In the genomic region with DNA sequence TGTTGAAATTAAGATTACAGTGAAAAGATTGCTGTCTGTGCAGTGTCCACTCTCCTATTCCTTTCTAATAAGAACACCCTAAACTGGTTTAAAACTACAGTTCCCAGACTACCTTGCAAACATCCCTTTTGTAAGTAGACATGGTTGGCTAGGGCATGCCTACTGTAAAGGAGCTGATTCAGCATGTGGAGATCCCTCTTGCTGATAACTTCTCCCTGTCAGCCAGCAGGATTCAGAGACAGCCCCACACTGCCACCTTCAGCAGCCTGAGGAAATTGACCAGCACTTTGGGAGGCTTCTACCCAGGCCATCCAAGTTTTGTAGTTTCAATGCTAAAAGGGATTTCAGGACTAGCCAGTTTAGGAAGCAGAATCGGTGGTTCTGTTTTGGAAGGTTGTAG, we compare ENCODE assay signal across 9 mouse cellular contexts. TPM values are rescaled to one million over a fixed set of nuclear protein-coding genes. Genes with fewer than 3 reads are reported as not detected.
A peak's percentile ranks its signal among the peaks of the same experiment; 100 is the strongest.
DNase-seq lines count a peak whose midpoint lies in the region; ATAC-seq and TF ChIP-seq lines count a peak whose summit lies in the region.
"Had no signal": no experiment of that assay in that cellular context is flagged by ENCODE, and none has a peak within 500 bp of the region (broad histone marks: within the 10 kb centered on the region; RNA-seq: fewer than 3 reads in every experiment).

No protein-coding gene starts in this region.

- H3K9ac ChIP-seq in forebrain, postnatal 0 days: no peak overlapping the region
- no peak overlapping the region for H3K9ac ChIP-seq in liver, adult 2 months (ENCODE audit: low read depth, low read length)
- H3K9ac ChIP-seq in neural tube, embryonic 15.5 days (replicated peaks): no peak overlapping the region

- no peaks in the 10 kb centered on the region for H3K9me3 ChIP-seq in forebrain, postnatal 0 days (ENCODE audit: low read length)
- H3K9me3 ChIP-seq in neural tube, embryonic 15.5 days (replicated peaks): no peaks in the 10 kb centered on the region
- H3K9me3 ChIP-seq: megakaryocyte, embryonic 14.5 days had no signal

- no peaks in the 10 kb centered on the region for H3K4me1 ChIP-seq in forebrain, postnatal 0 days (ENCODE audit: insufficient read depth)
- no peaks in the 10 kb centered on the region; the same call in 1 of the 2 replicates for H3K4me1 ChIP-seq in liver, adult 2 months (ENCODE audit: control insufficient read depth, insufficient read depth, low read length)
- no peaks in the 10 kb centered on the region for H3K4me1 ChIP-seq in neural tube, embryonic 15.5 days

- peak; percentile 90 for ATAC-seq in forebrain, postnatal 0 days
- peak; percentile 87 for ATAC-seq in neural tube, embryonic 15.5 days (ENCODE audit: low FRiP score)

- 67% methylated on average over 1 of the region's 1 CpGs for WGBS in forebrain, postnatal 0 days
- WGBS in liver, adult 2 months: 30% methylated on average over 1 of the region's 1 CpGs
- 65% methylated on average over 1 of the region's 1 CpGs for WGBS in neural tube, embryonic 15.5 days

- TF ChIP-seq POLR2A in liver, adult 2 months (IDR thresholded peaks at IDR 0.05; ENCODE audit: extremely low read depth, insufficient read depth, low read length): no peak

- H3K4me2 ChIP-seq in forebrain, postnatal 0 days (ENCODE audit: low read depth): no peak overlapping the region
- H3K4me2 ChIP-seq in neural tube, embryonic 15.5 days: no peak overlapping the region

- no peak overlapping the region for H3K27ac ChIP-seq in forebrain, postnatal 0 days (ENCODE audit: low read depth, low read length)
- H3K27ac ChIP-seq in liver, adult 2 months (replicated peaks; ENCODE audit: insufficient read depth, low read depth, low read length): no peak overlapping the region
- no peak overlapping the region for H3K27ac ChIP-seq in neural tube, embryonic 15.5 days (replicated peaks)

- no peaks in the 10 kb centered on the region for H3K27me3 ChIP-seq in forebrain, postnatal 0 days (ENCODE audit: insufficient read depth, low read length)
- H3K27me3 ChIP-seq in liver, adult 2 months (ENCODE audit: control insufficient read depth, insufficient read depth, low read length): no peaks in the 10 kb centered on the region
- no peaks in the 10 kb centered on the region for H3K27me3 ChIP-seq in neural tube, embryonic 15.5 days (replicated peaks)
- H3K27me3 ChIP-seq: megakaryocyte, embryonic 14.5 days had no signal

- DNase-seq in layer of hippocampus, adult 11-12 months (ENCODE audit: low spot score): peak; percentile 57
- DNase-seq in layer of hippocampus, adult 9-10 months (ENCODE audit: low spot score): no peak
- DNase-seq in adrenal gland, postnatal 14 days: peak; percentile 86
- peak; percentile 54 for DNase-seq in forebrain, postnatal 0 days
- peak; percentile 74 for DNase-seq in kidney, adult 18-20 months
- DNase-seq in liver, adult 2 months (ENCODE audit: extremely low read depth, low read depth, low spot score): peak; percentile 94
- peak; percentile 25 to 33 for DNase-seq in thymus, postnatal 36 days

- no peak overlapping the region for H3K4me3 ChIP-seq in forebrain, postnatal 0 days (ENCODE audit: low read depth, low read length)
- H3K4me3 ChIP-seq in liver, adult 2 months (ENCODE audit: insufficient read depth, low read depth, low read length): no peak overlapping the region
- no peak overlapping the region for H3K4me3 ChIP-seq in neural tube, embryonic 15.5 days (replicated peaks)
- H3K4me3 ChIP-seq: megakaryocyte, embryonic 14.5 days had no signal

- H3K79me2 ChIP-seq in liver, adult 2 months (ENCODE audit: control insufficient read depth, insufficient read depth, low read length): no peaks in the 10 kb centered on the region

- TF ChIP-seq CTCF in forebrain, postnatal 0 days (IDR thresholded peaks at IDR 0.05; ENCODE audit: low read depth): peak; percentile 65
- peak; percentile 88 for TF ChIP-seq CTCF in liver, adult 2 months (IDR thresholded peaks at IDR 0.05; ENCODE audit: low read depth, low read length)

- no peaks in the 10 kb centered on the region for H3K36me3 ChIP-seq in forebrain, postnatal 0 days (ENCODE audit: insufficient read depth)
- H3K36me3 ChIP-seq in liver, adult 2 months (ENCODE audit: control insufficient read depth, insufficient read depth, low read length): no peaks in the 10 kb centered on the region
- no peaks in the 10 kb centered on the region for H3K36me3 ChIP-seq in neural tube, embryonic 15.5 days

RNA-seq across cellular contexts. Expression of a gene that starts 7.8 kb away (rescaled TPM):
- total RNA-seq in adrenal gland, postnatal 14 days (2021): 41.4 and 42.3 TPM in 2 replicates
- total RNA-seq in forebrain, postnatal 0 days (2014; rRNA removed): 26.5 and 38.2 TPM in 2 replicates
- 31.2 and 33.8 TPM in 2 replicates for polyA plus RNA-seq in forebrain, postnatal 0 days (2015; fragmentation: Nextera tagmentation; extraction: Ambion mirVana)
- total RNA-seq in liver, adult 2 months (2014; rRNA removed): 112 and 114 TPM in 2 replicates
- polyA plus RNA-seq in liver, adult 2 months (2012; rRNA removed): 118 and 129 TPM in 2 replicates
- 32.9 and 34.0 TPM in 2 replicates for polyA plus RNA-seq in neural tube, embryonic 15.5 days (2015; fragmentation: Nextera tagmentation; extraction: Ambion mirVana)

RNA-seq across cellular contexts. Expression of a gene that starts 19.0 kb away (rescaled TPM):
- 23.3 and 23.9 TPM in 2 replicates for total RNA-seq in adrenal gland, postnatal 14 days (2021)
- total RNA-seq in forebrain, postnatal 0 days (2014; rRNA removed): 4.8 and 5.8 TPM in 2 replicates
- polyA plus RNA-seq in forebrain, postnatal 0 days (2015; fragmentation: Nextera tagmentation; extraction: Ambion mirVana): 0.77 and 1.3 TPM in 2 replicates
- total RNA-seq in liver, adult 2 months (2014; rRNA removed): 25.4 and 26.4 TPM in 2 replicates
- 2.8 and 2.9 TPM in 2 replicates for polyA plus RNA-seq in liver, adult 2 months (2012; rRNA removed)
- polyA plus RNA-seq in neural tube, embryonic 15.5 days (2015; fragmentation: Nextera tagmentation; extraction: Ambion mirVana): 1.4 and 1.7 TPM in 2 replicates
